Mouse (Mus musculus): ENCODE data around the gene Anapc15-ps. TPM values are rescaled to one million over a fixed set of nuclear protein-coding genes. Genes with fewer than 3 reads are reported as not detected.

The Anapc15-ps gene
- total RNA-seq, 2 experiments from 2014 or later: not detected

DNA sequence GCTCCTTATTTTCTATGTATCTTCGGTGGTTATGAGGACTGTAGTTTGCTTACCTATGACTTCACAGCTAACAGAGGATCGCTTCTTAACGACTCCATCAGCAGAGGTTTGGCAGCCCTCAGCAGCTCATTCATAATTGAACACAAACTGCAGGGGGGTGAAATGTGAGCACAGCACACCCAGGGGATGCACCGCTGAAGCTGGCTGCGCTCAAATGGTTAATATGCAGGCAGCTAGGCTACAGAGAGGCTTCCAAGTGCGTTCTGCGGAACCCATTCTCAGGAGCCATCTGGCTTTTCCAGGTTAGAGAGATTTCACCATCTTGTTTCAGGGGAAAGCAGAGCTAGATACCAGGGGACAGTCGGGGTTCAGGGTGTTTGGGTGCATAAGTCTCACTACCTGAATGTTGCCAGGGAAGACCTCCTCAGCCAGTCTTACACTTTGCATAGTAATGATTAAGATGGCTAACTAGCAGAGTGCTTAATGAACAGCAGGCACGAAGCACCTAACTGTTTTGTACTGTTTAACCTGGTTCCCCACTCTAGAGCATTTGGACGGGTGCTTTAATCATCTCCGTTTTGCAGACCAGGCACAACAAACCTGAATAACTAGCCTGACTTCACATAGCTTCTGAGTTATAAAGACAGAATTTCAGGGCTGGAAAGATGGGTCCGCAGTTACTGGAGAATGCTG is 21.5 kb upstream of the Anapc15-ps start:
- no peak for DNase-seq (ENCODE audit: low spot score in 2 of 2)
- intact Hi-C loops (cut with DNase I): no loop called here

DNA sequence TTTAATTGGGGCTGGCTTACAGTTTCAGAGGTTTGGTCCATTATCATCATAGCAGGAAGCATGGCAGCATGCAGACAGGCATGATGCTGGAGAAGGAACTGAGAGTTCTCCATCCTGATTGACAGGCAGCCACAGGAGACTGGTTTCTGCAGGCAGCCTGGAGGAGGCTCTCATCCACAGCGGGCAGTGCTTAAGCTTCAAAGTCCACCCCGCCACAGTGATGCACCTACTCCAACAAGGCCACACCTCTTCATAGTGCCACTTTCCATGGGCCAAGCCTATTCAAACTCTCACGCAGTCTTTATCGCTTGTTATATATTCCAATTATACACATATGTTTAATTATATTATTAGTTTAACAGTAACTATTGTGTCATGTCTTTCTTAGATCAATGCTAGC is 18.1 kb upstream of the Anapc15-ps start:
- no peak for DNase-seq (ENCODE audit: low spot score in 2 of 2)
- intact Hi-C loops (cut with DNase I): no loop called here

DNA sequence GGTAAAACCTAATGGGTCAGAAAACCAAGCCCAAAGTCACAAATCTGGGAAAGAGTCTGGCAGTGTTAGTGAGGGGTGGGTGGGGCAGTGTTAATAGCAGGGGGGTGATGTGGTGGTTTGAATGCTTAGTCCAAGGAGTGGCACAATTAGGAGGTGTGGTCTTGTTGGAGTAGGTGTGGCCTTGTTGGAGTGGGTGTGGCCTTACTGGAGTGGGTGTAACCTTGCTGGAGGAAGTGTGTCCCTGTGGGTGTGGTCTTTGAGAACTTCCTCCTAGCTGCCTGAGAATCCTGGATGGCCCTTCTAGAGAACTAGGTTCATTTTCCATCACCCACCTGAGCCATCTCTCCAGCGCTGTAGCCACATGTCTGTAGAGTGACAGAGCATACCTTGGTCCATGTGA is 16.6 kb upstream of the Anapc15-ps start:
- intact Hi-C loops (cut with DNase I): no loop called here

GRCm38 (mm10) chr10:95689058-95689457 is 15.8 kb upstream of the Anapc15-ps start:
- intact Hi-C loops (cut with DNase I): no loop called here
- no peak for DNase-seq (ENCODE audit: low spot score in 2 of 2)

More for the DNA sequence above, 16.6 kb upstream of the Anapc15-ps start:
- no peak for DNase-seq (ENCODE audit: low spot score in 2 of 2)

DNA sequence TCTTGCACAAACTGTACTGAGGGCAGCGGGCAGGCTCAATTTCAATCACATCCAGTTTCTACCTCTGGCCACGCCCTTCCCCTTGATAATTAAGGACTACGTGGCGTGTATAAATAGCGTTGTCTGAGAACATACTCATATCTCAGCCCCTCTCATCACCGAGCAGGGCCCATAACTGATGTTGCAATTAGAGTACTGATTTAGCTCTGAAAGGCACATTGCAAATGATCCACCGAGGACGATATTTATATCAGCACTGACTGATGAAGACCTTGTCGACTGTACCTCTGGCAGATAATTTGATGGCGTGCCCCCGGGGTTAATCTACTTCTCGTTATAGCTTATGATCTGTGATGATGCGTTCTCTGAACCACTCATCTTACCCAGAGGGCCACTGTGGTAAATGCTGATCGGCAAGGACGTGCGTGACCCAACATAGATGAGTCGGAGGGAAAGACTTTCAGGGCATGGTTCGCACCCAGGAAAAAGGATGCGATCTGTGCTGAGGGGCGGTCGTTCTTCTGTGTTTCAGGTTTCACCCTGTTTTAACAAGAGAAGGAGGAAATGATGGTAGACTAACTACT is 14.4 kb upstream of the Anapc15-ps start:
- intact Hi-C loops (cut with DNase I): no loop called here
- DNase-seq (ENCODE audit: low spot score in 2 of 2): no peak

- DNase-seq (ENCODE audit: low spot score in 2 of 2): no peak
- intact Hi-C loops (cut with DNase I): no loop called here
Measured at GRCm38 (mm10) chr10:95686041-95686440, 12.8 kb upstream of the Anapc15-ps start.

DNA sequence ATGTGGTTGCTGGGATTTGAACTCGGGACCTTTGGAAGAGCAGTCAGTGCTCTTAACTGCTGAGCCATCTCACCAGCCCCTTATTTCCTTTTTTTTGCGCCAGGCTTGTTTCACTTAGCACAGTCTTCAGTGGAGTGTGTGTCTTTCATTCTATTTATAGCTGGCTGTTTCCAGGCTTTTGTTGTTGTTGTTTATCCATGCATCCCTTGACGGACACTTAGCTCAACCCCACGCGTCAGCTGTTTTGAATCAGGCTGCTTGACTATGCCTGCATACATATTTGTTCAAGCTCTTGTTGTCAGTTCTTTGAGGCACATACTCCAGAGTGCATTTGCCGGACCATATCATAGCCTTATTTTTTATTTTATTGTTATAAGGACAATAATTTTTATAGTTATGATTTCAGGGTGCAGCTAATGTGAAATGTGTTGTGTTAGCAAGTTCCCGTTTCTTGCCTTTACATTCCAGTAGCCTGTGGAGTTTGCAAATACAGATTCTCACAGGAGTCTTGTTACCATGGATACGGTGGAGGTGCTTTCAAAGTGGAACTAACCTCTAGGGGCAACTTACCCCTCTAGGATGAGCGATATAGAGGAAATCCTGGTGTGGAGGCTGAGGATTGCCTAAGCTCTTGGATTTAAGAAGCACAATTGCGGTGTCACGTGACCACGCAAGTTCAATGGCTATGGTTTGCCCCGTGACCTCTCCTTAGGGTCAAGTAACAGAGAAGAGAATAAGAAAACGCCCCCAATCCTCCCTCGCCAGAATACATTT is 11.7 kb upstream of the Anapc15-ps start:
- no peak for DNase-seq (ENCODE audit: low spot score in 2 of 2)
- intact Hi-C loops (cut with DNase I): no loop called here

DNA sequence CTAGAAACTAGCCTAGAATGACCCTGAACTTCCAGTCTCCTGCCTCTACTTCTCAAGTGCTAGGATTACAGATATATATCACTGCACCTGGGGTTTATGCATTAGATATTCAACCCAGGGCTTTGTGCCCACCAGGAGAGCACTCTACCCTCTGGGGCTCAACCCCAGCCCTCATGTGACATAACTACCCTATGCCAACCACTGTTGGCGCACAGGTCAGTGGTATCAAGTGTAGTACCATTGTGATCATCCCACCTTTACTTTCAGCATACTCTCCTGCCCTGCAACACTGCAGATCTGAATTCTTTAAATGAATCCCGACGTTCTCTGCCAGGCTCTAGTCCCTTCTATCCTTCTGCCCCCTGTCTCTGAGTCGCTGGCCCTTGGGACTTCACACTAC is 11.0 kb upstream of the Anapc15-ps start:
- no peak for DNase-seq (ENCODE audit: low spot score in 2 of 2)
- intact Hi-C loops (cut with DNase I): no loop called here

- no peak for DNase-seq (ENCODE audit: low spot score in 2 of 2)
- intact Hi-C loops (cut with DNase I): no loop called here
Measured at GRCm38 (mm10) chr10:95683735-95684134, 10.5 kb upstream of the Anapc15-ps start.

GRCm38 (mm10) chr10:95682964-95683363 is 9.7 kb upstream of the Anapc15-ps start:
- intact Hi-C loops (cut with DNase I): no loop called here
- no peak for DNase-seq (ENCODE audit: low spot score in 2 of 2)

DNA sequence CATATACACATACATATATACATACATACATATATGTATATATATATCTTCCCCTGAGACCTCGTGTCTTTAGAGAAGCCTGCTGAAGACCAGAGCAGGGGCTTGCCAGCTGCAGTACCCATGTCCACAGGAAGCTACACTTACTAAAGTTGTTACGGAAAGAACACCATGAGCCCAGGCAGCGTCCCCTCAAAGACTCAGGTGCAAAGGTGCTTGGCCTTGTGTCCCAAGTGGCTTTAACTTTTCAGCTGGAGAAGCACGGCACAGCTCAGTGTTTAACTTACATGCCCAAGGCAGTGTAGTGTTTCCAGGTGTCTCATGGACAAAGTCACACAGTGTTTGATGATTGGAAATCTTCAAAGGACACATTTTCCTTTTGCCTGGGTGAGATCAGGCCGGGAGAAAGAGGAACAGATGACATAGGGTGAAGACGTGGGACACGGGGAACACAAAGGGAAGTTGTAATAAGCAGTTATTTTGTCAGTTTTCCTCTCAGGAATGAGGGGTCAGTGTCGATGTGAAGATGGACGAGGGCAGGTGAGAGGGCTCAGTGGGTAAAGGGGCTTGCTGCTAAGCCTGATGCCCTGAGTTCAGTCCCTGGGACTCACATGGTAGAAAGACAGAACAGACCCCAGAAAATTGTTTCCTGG is 9.0 kb upstream of the Anapc15-ps start:
- DNase-seq (ENCODE audit: low spot score in 2 of 2): no peak
- intact Hi-C loops (cut with DNase I): no loop called here

- DNase-seq (ENCODE audit: low spot score in 2 of 2): no peak
- intact Hi-C loops (cut with DNase I): no loop called here
Measured at GRCm38 (mm10) chr10:95681481-95681880, 8.2 kb upstream of the Anapc15-ps start.

- DNase-seq (ENCODE audit: low spot score in 2 of 2): no peak
- intact Hi-C loops (cut with DNase I): no loop called here
Measured at GRCm38 (mm10) chr10:95681058-95681440, 7.8 kb upstream of the Anapc15-ps start.

DNA sequence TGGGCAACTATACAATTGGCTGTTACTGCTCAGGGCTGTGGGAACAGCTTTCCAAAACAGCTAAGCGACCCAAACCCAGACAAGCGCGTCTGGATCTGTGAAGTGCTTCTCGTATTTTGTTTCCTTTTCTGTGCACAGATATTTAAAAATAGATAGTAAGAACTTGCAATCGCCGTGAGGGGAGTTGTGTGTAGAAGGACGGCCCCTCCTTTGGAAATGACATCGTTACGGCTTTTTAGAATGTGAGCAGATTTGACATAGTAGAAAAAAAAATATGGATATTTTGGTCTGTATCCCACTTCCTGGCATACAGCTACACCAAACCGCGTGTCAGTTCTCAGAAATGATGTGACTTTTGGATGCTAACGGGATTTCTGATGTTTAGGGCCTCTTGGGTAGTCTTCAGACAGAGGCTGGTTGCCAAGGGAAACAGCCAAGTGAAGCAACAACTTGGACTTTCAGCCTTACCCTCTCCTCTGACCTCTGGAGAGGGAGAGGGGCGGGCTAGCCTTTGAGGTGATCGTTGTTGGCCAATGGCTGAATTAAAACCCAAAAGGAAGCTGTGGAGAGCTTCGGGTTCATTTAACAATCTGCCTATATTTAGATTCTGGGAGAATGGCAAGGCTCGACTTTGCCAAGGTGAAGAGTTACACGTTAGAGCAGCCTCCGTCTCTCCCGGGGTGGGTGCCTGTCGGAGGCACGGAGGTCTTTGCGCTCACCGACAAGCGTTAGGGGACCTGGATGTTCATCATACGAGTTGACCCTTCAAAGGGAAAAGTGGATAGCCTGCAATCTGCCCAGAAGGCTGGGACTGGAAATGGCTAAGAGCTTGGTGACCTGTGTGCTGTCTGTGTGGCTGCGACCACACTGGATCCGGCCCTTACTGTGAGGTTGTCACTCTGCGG is 7.2 kb upstream of the Anapc15-ps start:
- DNase-seq (ENCODE audit: low spot score in 2 of 2): no peak
- intact Hi-C loops (cut with DNase I): no loop called here

- intact Hi-C loops (cut with DNase I): no loop called here
- DNase-seq (ENCODE audit: low spot score in 2 of 2): no peak
Measured at GRCm38 (mm10) chr10:95679131-95679530, 5.9 kb upstream of the Anapc15-ps start.

GRCm38 (mm10) chr10:95678661-95679060 is 5.4 kb upstream of the Anapc15-ps start:
- DNase-seq (ENCODE audit: low spot score in 2 of 2): no peak
- intact Hi-C loops (cut with DNase I): no loop called here

GRCm38 (mm10) chr10:95678241-95678640 is 5.0 kb upstream of the Anapc15-ps start:
- intact Hi-C loops (cut with DNase I): no loop called here
- DNase-seq (ENCODE audit: low spot score in 2 of 2): no peak

DNA sequence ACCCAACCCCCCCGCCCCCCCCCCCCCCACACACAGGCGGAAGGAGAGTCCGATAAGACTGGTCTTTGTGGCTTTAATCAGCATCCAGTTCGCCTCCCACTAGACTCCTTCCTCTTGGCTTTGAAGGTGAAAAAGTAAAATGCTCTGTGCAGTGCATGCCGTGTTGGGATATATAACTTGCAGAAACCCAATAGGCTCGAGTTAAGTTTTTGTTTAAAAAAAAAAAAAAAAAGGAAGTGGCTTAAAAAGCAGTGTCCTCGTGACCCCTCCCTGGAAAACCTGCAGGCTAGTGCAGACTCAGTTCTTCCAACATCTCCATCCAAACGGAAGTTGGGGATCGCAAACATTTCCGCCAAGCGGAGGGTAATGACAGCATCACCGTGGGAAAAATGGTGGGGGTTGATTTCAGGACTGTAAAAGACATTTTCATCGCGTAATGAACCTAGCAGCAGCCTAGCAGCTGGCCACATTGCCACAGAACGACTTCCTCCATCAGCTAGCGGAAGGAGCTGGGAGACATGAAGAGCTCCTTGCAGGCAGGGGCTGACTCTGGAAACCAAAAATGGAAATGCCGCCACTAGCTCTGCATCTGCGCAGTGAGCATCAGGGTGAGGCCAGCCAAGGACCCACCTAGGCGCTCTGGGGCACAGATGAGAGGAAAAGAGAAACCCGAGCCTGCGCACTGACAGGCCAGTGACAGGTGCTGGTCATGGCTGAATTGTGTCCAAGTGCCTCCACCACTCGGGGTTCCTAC is 4.3 kb upstream of the Anapc15-ps start:
- intact Hi-C loops (cut with DNase I): no loop called here
- DNase-seq (ENCODE audit: low spot score in 2 of 2): peak; percentile 45 to 46

GRCm38 (mm10) chr10:95676991-95677355 is 3.7 kb upstream of the Anapc15-ps start:
- no peak for DNase-seq (ENCODE audit: low spot score in 2 of 2)
- intact Hi-C loops (cut with DNase I): no loop called here
